Mouse (Mus musculus): ENCODE measurements around the gene Nap1l4. TPM values are rescaled to one million over a fixed set of nuclear protein-coding genes. Genes with fewer than 3 reads are reported as not detected.

The Nap1l4 gene
- polyA plus RNA-seq (2016; fragmentation: Nextera tagmentation; extraction: Ambion mirVana): 310 and 322 TPM in 2 replicates

GRCm38 (mm10) chr7:143548976-143549457, at the start of gene Nap1l4:
Gene Nap1l4, minus strand, starts transcription at chr7:143549106.
- WGBS: under 1% methylated on average over 34 of the region's 43 CpGs
- peak within 1 kb of the TSS; percentile 90 for H3K4me3 ChIP-seq
- peaks cover 29% of the 10 kb centered on the region for H3K4me1 ChIP-seq
- no peaks in the 10 kb centered on the region for H3K27me3 ChIP-seq
- no peaks in the 10 kb centered on the region for H3K36me3 ChIP-seq
- peak within 1 kb of the TSS; percentile 81 for H3K4me2 ChIP-seq (replicated peaks)
- no peaks in the 10 kb centered on the region for H3K9me3 ChIP-seq
- peak within 1 kb of the TSS; percentile 91 for H3K27ac ChIP-seq
- peak; percentile 99 for ATAC-seq (ENCODE audit: insufficient number of reproducible peaks, insufficient read depth, low FRiP score, low TSS enrichment)
- peak within 1 kb of the TSS; percentile 80 for H3K9ac ChIP-seq

GRCm38 (mm10) chr7:143594865-143595264, 46.0 kb upstream of the Nap1l4 start:
- H3K27me3 ChIP-seq: no peaks in the 10 kb centered on the region
- no peak overlapping the region for H3K9ac ChIP-seq
- no peak overlapping the region for H3K4me2 ChIP-seq (replicated peaks)
- no peak for ATAC-seq (ENCODE audit: insufficient number of reproducible peaks, insufficient read depth, low FRiP score, low TSS enrichment)
- WGBS: 70% methylated on average over 5 of the region's 5 CpGs
- no peak overlapping the region for H3K27ac ChIP-seq
- H3K36me3 ChIP-seq: peaks cover 29% of the 10 kb centered on the region
- no peaks in the 10 kb centered on the region for H3K9me3 ChIP-seq
- H3K4me3 ChIP-seq: no peak overlapping the region
- peaks cover 14% of the 10 kb centered on the region for H3K4me1 ChIP-seq

GRCm38 (mm10) chr7:143592255-143592654, 43.3 kb upstream of the Nap1l4 start:
- ATAC-seq (ENCODE audit: insufficient number of reproducible peaks, insufficient read depth, low FRiP score, low TSS enrichment): no peak
- Histone ChIP-seq H3K4me3 (no peak overlapping the region), H3K27me3 (no peaks in the 10 kb centered on the region), H3K4me2 (replicated peaks) (no peak overlapping the region), H3K4me1 (peaks cover 3% of the 10 kb centered on the region; the same call in 1 of the 2 replicates), H3K36me3 (peaks cover 54% of the 10 kb centered on the region), H3K9me3 (no peaks in the 10 kb centered on the region), H3K27ac (no peak overlapping the region), H3K9ac (no peak overlapping the region)
- WGBS: 79% methylated on average over 10 of the region's 10 CpGs

- Histone ChIP-seq H3K4me1 (no peaks in the 10 kb centered on the region), H3K27me3 (no peaks in the 10 kb centered on the region), H3K4me3 (no peak overlapping the region), H3K9ac (no peak overlapping the region), H3K36me3 (peaks cover 83% of the 10 kb centered on the region), H3K4me2 (replicated peaks) (no peak overlapping the region), H3K9me3 (no peaks in the 10 kb centered on the region), H3K27ac (no peak overlapping the region)
- WGBS: 85% methylated on average over 4 of the region's 4 CpGs
- ATAC-seq (ENCODE audit: insufficient number of reproducible peaks, insufficient read depth, low FRiP score, low TSS enrichment): no peak
These were observed 39.1 kb upstream of the Nap1l4 start for GRCm38 (mm10) chr7:143588006-143588405.

GRCm38 (mm10) chr7:143587586-143587985, 38.7 kb upstream of the Nap1l4 start:
- WGBS: 94% methylated on average over 5 of the region's 5 CpGs
- ATAC-seq (ENCODE audit: insufficient number of reproducible peaks, insufficient read depth, low FRiP score, low TSS enrichment): no peak

GRCm38 (mm10) chr7:143583956-143584355, 35.0 kb upstream of the Nap1l4 start:
- no peaks in the 10 kb centered on the region for H3K27me3 ChIP-seq
- no peaks in the 10 kb centered on the region for H3K4me1 ChIP-seq
- 41% methylated on average over 3 of the region's 3 CpGs for WGBS
- H3K9me3 ChIP-seq: no peaks in the 10 kb centered on the region
- H3K27ac ChIP-seq: no peak overlapping the region
- peaks cover 73% of the 10 kb centered on the region for H3K36me3 ChIP-seq
- H3K4me2 ChIP-seq (replicated peaks): no peak overlapping the region
- ATAC-seq (ENCODE audit: insufficient number of reproducible peaks, insufficient read depth, low FRiP score, low TSS enrichment): no peak
- no peak overlapping the region for H3K4me3 ChIP-seq
- H3K9ac ChIP-seq: no peak overlapping the region

More at GRCm38 (mm10) chr7:143587586-143587985, 38.7 kb upstream of the Nap1l4 start:
- H3K27ac ChIP-seq: no peak overlapping the region
- no peaks in the 10 kb centered on the region for H3K27me3 ChIP-seq
- H3K4me3 ChIP-seq: no peak overlapping the region
- H3K9ac ChIP-seq: no peak overlapping the region
- no peaks in the 10 kb centered on the region for H3K4me1 ChIP-seq
- peaks cover 83% of the 10 kb centered on the region for H3K36me3 ChIP-seq
- H3K4me2 ChIP-seq (replicated peaks): no peak overlapping the region
- no peaks in the 10 kb centered on the region for H3K9me3 ChIP-seq

- Histone ChIP-seq H3K36me3 (peaks cover 73% of the 10 kb centered on the region), H3K27me3 (no peaks in the 10 kb centered on the region), H3K27ac (no peak overlapping the region), H3K9me3 (no peaks in the 10 kb centered on the region), H3K4me3 (no peak overlapping the region), H3K9ac (no peak overlapping the region), H3K4me2 (replicated peaks) (no peak overlapping the region), H3K4me1 (no peaks in the 10 kb centered on the region)
- WGBS: 87% methylated on average over 5 of the region's 5 CpGs
- no peak for ATAC-seq (ENCODE audit: insufficient number of reproducible peaks, insufficient read depth, low FRiP score, low TSS enrichment)
These were observed 34.1 kb upstream of the Nap1l4 start for GRCm38 (mm10) chr7:143583025-143583424.

GRCm38 (mm10) chr7:143575751-143576150, 26.8 kb upstream of the Nap1l4 start:
- no peak overlapping the region for H3K4me2 ChIP-seq (replicated peaks)
- H3K9ac ChIP-seq: no peak overlapping the region
- WGBS: 93% methylated on average over 11 of the region's 11 CpGs
- H3K36me3 ChIP-seq: peaks cover 93% of the 10 kb centered on the region
- H3K9me3 ChIP-seq: no peaks in the 10 kb centered on the region
- H3K27ac ChIP-seq: no peak overlapping the region
- H3K27me3 ChIP-seq: no peaks in the 10 kb centered on the region
- H3K4me1 ChIP-seq: no peaks in the 10 kb centered on the region
- H3K4me3 ChIP-seq: no peak overlapping the region
- ATAC-seq (ENCODE audit: insufficient number of reproducible peaks, insufficient read depth, low FRiP score, low TSS enrichment): no peak

GRCm38 (mm10) chr7:143565648-143566039, 16.7 kb upstream of the Nap1l4 start:
- WGBS: 94% methylated on average over 3 of the region's 3 CpGs
- H3K27me3 ChIP-seq: no peaks in the 10 kb centered on the region
- no peak overlapping the region for H3K4me3 ChIP-seq
- no peak overlapping the region for H3K4me2 ChIP-seq (replicated peaks)
- H3K36me3 ChIP-seq: peaks cover 88% of the 10 kb centered on the region
- H3K27ac ChIP-seq: no peak overlapping the region
- H3K9me3 ChIP-seq: no peaks in the 10 kb centered on the region
- no peak for ATAC-seq (ENCODE audit: insufficient number of reproducible peaks, insufficient read depth, low FRiP score, low TSS enrichment)
- H3K9ac ChIP-seq: no peak overlapping the region
- no peaks in the 10 kb centered on the region for H3K4me1 ChIP-seq

GRCm38 (mm10) chr7:143565015-143565647, 16.2 kb upstream of the Nap1l4 start:
- H3K4me2 ChIP-seq (replicated peaks): no peak overlapping the region
- H3K4me1 ChIP-seq: no peaks in the 10 kb centered on the region
- 91% methylated on average over 6 of the region's 6 CpGs for WGBS
- H3K4me3 ChIP-seq: no peak overlapping the region
- no peak overlapping the region for H3K27ac ChIP-seq
- no peaks in the 10 kb centered on the region for H3K9me3 ChIP-seq
- no peak for ATAC-seq (ENCODE audit: insufficient number of reproducible peaks, insufficient read depth, low FRiP score, low TSS enrichment)
- peaks cover 88% of the 10 kb centered on the region for H3K36me3 ChIP-seq
- no peak overlapping the region for H3K9ac ChIP-seq
- H3K27me3 ChIP-seq: no peaks in the 10 kb centered on the region

GRCm38 (mm10) chr7:143563787-143564186, 14.9 kb upstream of the Nap1l4 start:
- H3K4me3 ChIP-seq: no peak overlapping the region
- no peak overlapping the region for H3K9ac ChIP-seq
- ATAC-seq (ENCODE audit: insufficient number of reproducible peaks, insufficient read depth, low FRiP score, low TSS enrichment): no peak
- no peaks in the 10 kb centered on the region for H3K4me1 ChIP-seq
- no peak overlapping the region for H3K27ac ChIP-seq
- H3K36me3 ChIP-seq: peaks cover 88% of the 10 kb centered on the region
- H3K27me3 ChIP-seq: no peaks in the 10 kb centered on the region
- H3K9me3 ChIP-seq: no peaks in the 10 kb centered on the region
- H3K4me2 ChIP-seq (replicated peaks): no peak overlapping the region
- WGBS: 87% methylated on average over 5 of the region's 5 CpGs

- WGBS: 96% methylated on average over 7 of the region's 7 CpGs
- Histone ChIP-seq H3K27me3 (no peaks in the 10 kb centered on the region), H3K36me3 (peaks cover 57% of the 10 kb centered on the region), H3K4me1 (no peaks in the 10 kb centered on the region), H3K9me3 (no peaks in the 10 kb centered on the region), H3K4me2 (replicated peaks) (no peak overlapping the region), H3K9ac (no peak overlapping the region), H3K4me3 (no peak overlapping the region), H3K27ac (no peak overlapping the region)
- no peak for ATAC-seq (ENCODE audit: insufficient number of reproducible peaks, insufficient read depth, low FRiP score, low TSS enrichment)
These were observed 8.7 kb upstream of the Nap1l4 start for GRCm38 (mm10) chr7:143557616-143558015.
